Mouse (Mus musculus) MEL (cell line): ENCODE results near the gene Olfr743.

Experiments used
- CHD1 ChIP-seq: IDR thresholded peaks from 2 replicates; pipeline ENCODE4 v1.6.1; 2012; ENCODE audit warnings: low read depth, mild to moderate bottlenecking, inconsistent platforms, low read length, improper control_type of control experiment
- CHD2 ChIP-seq: IDR thresholded peaks from 2 replicates; pipeline ENCODE4 v1.6.1; 2011; ENCODE audit warnings: low read length, improper control_type of control experiment
- CTCF ChIP-seq, 3 experiments: IDR thresholded peaks in 2 of 3; conservative IDR thresholded peaks in 1 of 3; 2 replicates each; pipeline ENCODE4 v1.5.1; 2011 to 2012; ENCODE audit warnings: low read length in 3 of 3, low read depth in 2 of 3, mild to moderate bottlenecking in 2 of 3, improper control_type of control experiment in 1 of 3, inconsistent platforms in 1 of 3, mixed read lengths in 1 of 3, moderate library complexity in 1 of 3; ENCODE audit not compliant: control insufficient read depth in 1 of 3, insufficient read depth in 1 of 3, poor library complexity in 1 of 3, severe bottlenecking in 1 of 3
- ELF1 ChIP-seq: IDR thresholded peaks from 2 replicates; pipeline ENCODE4 v1.6.1; 2014; ENCODE audit warnings: low read depth, mild to moderate bottlenecking, inconsistent platforms, low read length, improper control_type of control experiment, moderate library complexity
- EP300 ChIP-seq, 2 experiments: IDR thresholded peaks; 2 replicates each; pipeline ENCODE4 v1.6.1; 2011; ENCODE audit warnings: improper control_type of control experiment in 2 of 2, low read length in 2 of 2, low read depth in 1 of 2, mild to moderate bottlenecking in 1 of 2
- GABPA ChIP-seq: IDR thresholded peaks from 2 replicates; pipeline ENCODE4 v1.6.1; 2012; ENCODE audit warnings: low read depth, mild to moderate bottlenecking, inconsistent platforms, low read length, improper control_type of control experiment, moderate library complexity
- HCFC1 ChIP-seq: IDR thresholded peaks from 2 replicates; pipeline ENCODE4 v1.6.1; 2012; ENCODE audit warnings: low read depth, mild to moderate bottlenecking, inconsistent platforms, low read length, improper control_type of control experiment, moderate library complexity
- MAX ChIP-seq: IDR thresholded peaks from 2 replicates; pipeline ENCODE4 v1.6.1; 2011; ENCODE audit warnings: low read length, improper control_type of control experiment
- POLR2A ChIP-seq, 2 experiments: IDR thresholded peaks; 2 replicates each; pipeline ENCODE4 v1.6.1; 2011 to 2012; ENCODE audit warnings: low read length in 2 of 2, mild to moderate bottlenecking in 2 of 2, control low read depth in 1 of 2, improper control_type of control experiment in 1 of 2, low read depth in 1 of 2, moderate library complexity in 1 of 2; ENCODE audit not compliant: control insufficient read depth in 1 of 2, insufficient read depth in 1 of 2, poor library complexity in 1 of 2
- USF2 ChIP-seq, 2 experiments: IDR thresholded peaks; 2 replicates each; pipeline ENCODE4 v1.6.1; 2011 to 2012; ENCODE audit warnings: improper control_type of control experiment in 2 of 2, low read length in 2 of 2, borderline replicate concordance in 1 of 2, inconsistent platforms in 1 of 2, low read depth in 1 of 2, mild to moderate bottlenecking in 1 of 2; ENCODE audit not compliant: insufficient read depth in 1 of 2

DNA sequence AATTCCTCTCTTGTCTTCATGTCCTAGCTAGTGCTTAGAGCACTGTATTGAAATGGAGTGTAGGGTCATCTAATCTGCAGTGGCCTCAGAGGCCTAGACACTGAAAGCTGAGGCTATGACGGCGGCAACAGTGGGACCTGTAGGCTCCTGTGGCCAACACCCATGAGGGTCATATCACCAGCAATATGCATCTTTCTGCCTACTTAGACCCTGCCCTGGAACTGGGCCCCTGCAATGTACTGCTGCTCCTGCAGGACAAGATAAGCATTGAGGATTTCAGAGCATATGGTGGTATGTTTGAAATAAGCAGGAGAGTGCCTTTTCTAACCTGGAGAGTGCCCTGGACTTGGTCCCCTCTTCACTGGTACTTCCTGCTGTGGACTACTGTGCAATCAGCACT is 31.1 kb downstream of the Olfr743 start:
- TF ChIP-seq CTCF (IDR thresholded peaks at IDR 0.05 in 2 of 3, conservative IDR thresholded peaks at IDR 0.05 in 1 of 3; ENCODE audit: control insufficient read depth in 1 of 3, insufficient read depth in 1 of 3, low read depth in 2 of 3, low read length in 3 of 3, poor library complexity in 1 of 3, severe bottlenecking in 1 of 3) (no peak), POLR2A (IDR thresholded peaks at IDR 0.05; ENCODE audit: control insufficient read depth in 1 of 2, insufficient read depth in 1 of 2, low read depth in 1 of 2, low read length in 2 of 2, poor library complexity in 1 of 2) (no peak), GABPA (no peak), USF2 (IDR thresholded peaks at IDR 0.05; ENCODE audit: borderline replicate concordance in 1 of 2, insufficient read depth in 1 of 2, low read depth in 1 of 2, low read length in 2 of 2) (no peak), CHD1 (no peak), HCFC1 (no peak), CHD2 (no peak), EP300 (IDR thresholded peaks at IDR 0.05; ENCODE audit: low read depth in 1 of 2, low read length in 2 of 2) (no peak), ELF1 (no peak), MAX (no peak)
